19 mouse cellular contexts compared by ENCODE assay signal in genomic region chr2:171228229-171228628, GRCm38 (mm10).
DNase-seq lines count a peak whose midpoint lies in the region.
"Had no signal": no experiment of that assay in that cellular context is flagged by ENCODE, and none has a peak within 500 bp of the region (broad histone marks: within the 10 kb centered on the region; RNA-seq: fewer than 3 reads in every experiment).

No protein-coding gene starts in this region.

- H3K27ac ChIP-seq in heart, embryonic 10.5 days, result no peak overlapping the region
- H3K27ac ChIP-seq: embryonic facial prominence, embryonic 10.5 days; heart, embryonic 15.5 days had no signal

- H3K36me3 ChIP-seq in heart, embryonic 10.5 days, result no peaks in the 10 kb centered on the region
- H3K36me3 ChIP-seq: embryonic facial prominence, embryonic 10.5 days; G1E; heart, embryonic 15.5 days had no signal

- no peaks in the 10 kb centered on the region for H3K9me3 ChIP-seq in heart, embryonic 10.5 days
- H3K9me3 ChIP-seq: embryonic facial prominence, embryonic 10.5 days; heart, embryonic 15.5 days had no signal

- no peaks in the 10 kb centered on the region for H3K27me3 ChIP-seq in heart, embryonic 10.5 days (ENCODE audit: insufficient read depth, poor library complexity, severe bottlenecking)
- H3K27me3 ChIP-seq: heart, embryonic 15.5 days had no signal

- WGBS in heart, embryonic 10.5 days, result 68% methylated on average over 3 of the region's 3 CpGs

- peak; percentile 6 for DNase-seq in embryo, embryonic 11 days
- no peak for DNase-seq in embryo, embryonic 9.5 days (ENCODE audit: extremely low spot score)
- DNase-seq in heart, adult 11 months, result peak; percentile 39
- no peak for DNase-seq in heart, embryonic 10.5 days (ENCODE audit: low spot score)
- DNase-seq in layer of hippocampus, adult 8-10 months (ENCODE audit: low spot score in 2 of 2), result peak; percentile 7 to 11
- no peak for DNase-seq in layer of hippocampus, postnatal 10 days (ENCODE audit: low spot score in 2 of 2)
- DNase-seq in layer of hippocampus, postnatal 36 days, result peak; percentile 11 to 18
- DNase-seq: adrenal gland, adult 8-10 months; adrenal gland, postnatal 36 days; B cell, adult 2 months; cerebellum, adult 11-12 months; cerebellum, adult 9-10 months; cerebellum, postnatal 25 days; gastrocnemius, postnatal 36 days; heart, adult 18-20 months; heart, postnatal 14 days had no signal

- H3K4me3 ChIP-seq in heart, embryonic 10.5 days, result no peak overlapping the region
- H3K4me3 ChIP-seq: embryonic facial prominence, embryonic 10.5 days; heart, embryonic 15.5 days had no signal

- H3K4me1 ChIP-seq in heart, embryonic 10.5 days, result 0 out of 2 replicates have a peak, but pooled peaks cover 5% of the 10 kb centered on the region
- H3K4me1 ChIP-seq: embryonic facial prominence, embryonic 10.5 days; heart, embryonic 15.5 days had no signal

Comparison
In these comparisons a context has a peak if more than half of its experiments do, and no peak if none do; other contexts are left out.
1. DNase-seq: peak in embryo, embryonic 11 days (single experiment), heart, adult 11 months (single experiment), layer of hippocampus, adult 8-10 months (2 of 2) and layer of hippocampus, postnatal 36 days (2 of 2); none in embryo, embryonic 9.5 days (single experiment), heart, embryonic 10.5 days (single experiment) and layer of hippocampus, postnatal 10 days (0 of 2).